Mouse (Mus musculus) C2C12 (cell line): ENCODE measurements around the gene Klhl3.

ENCODE experiments used
- CEBPB ChIP-seq: IDR thresholded peaks from one replicate; pipeline ENCODE4 v1.6.1; 2011; ENCODE audit warnings: low read depth, mild to moderate bottlenecking, control low read depth, moderate library complexity
- CTCF ChIP-seq: IDR thresholded peaks from one replicate; pipeline ENCODE4 v1.5.1; 2011; ENCODE audit not compliant: control insufficient read depth, insufficient read depth, insufficient read length

GRCm38 (mm10) chr13:58128768-58129671 lies 15.6 kb upstream of the Klhl3 start:
- TF ChIP-seq CEBPB (no peak), CTCF (no peak)
